Mouse (Mus musculus) cortical plate, adult 2 months (tissue): ENCODE results near the gene Slc6a9. TPM values are rescaled to one million over a fixed set of nuclear protein-coding genes. Genes with fewer than 3 reads are reported as not detected.
A peak's percentile ranks its signal among the peaks of the same experiment; 100 is the strongest.

Experiments used
- H3K27ac ChIP-seq: fragments of 200-500 bp; 2 replicates; pipeline ENCODE4 v1.5.1; 2012; ENCODE audit warnings: low read length, control low read depth, inconsistent platforms; ENCODE audit not compliant: insufficient read depth
- H3K4me1 ChIP-seq: fragments of 200-500 bp; 2 replicates; pipeline ENCODE4 v1.6.1; 2011; ENCODE audit warnings: low read length; ENCODE audit not compliant: control insufficient read depth, insufficient read depth
- H3K4me3 ChIP-seq: fragments of 200-500 bp; 2 replicates; pipeline ENCODE4 v1.5.1; 2011; ENCODE audit warnings: mild to moderate bottlenecking, low read length, control low read depth; ENCODE audit not compliant: insufficient read depth
- CTCF ChIP-seq: fragments of 200-500 bp; IDR thresholded peaks from 2 replicates; pipeline ENCODE4 v1.5.1; 2011; ENCODE audit warnings: mild to moderate bottlenecking, control low read depth, low read length; ENCODE audit not compliant: insufficient read depth; ENCODE audit errors: extremely low read depth
- POLR2A ChIP-seq: fragments of 200-500 bp; IDR thresholded peaks from 2 replicates; pipeline ENCODE4 v1.6.1; 2011; ENCODE audit warnings: mild to moderate bottlenecking, low read length, control low read depth; ENCODE audit not compliant: insufficient read depth; ENCODE audit errors: extremely low read depth
- polyA plus RNA-seq: library from polyadenylated mRNA; depleted of rRNA; stranded (reverse); fragments of >200 nt; gene quantifications from 2 replicates; pipeline ENCODE4 v1.2.3, GENCODE M21; 2012

Gene Slc6a9
- polyA plus RNA-seq, 1 experiment: 56.0 TPM

GRCm38 (mm10) chr4:117837271-117837670 lies 3.0 kb downstream of the Slc6a9 start:
- no peak overlapping the region for H3K27ac ChIP-seq
- no peaks in the 10 kb centered on the region for H3K4me1 ChIP-seq
- H3K4me3 ChIP-seq: no peak overlapping the region
- TF ChIP-seq POLR2A (no peak), CTCF (no peak)

- no peak for TF ChIP-seq POLR2A
- no peak for TF ChIP-seq CTCF
- Histone ChIP-seq H3K4me3 (no peak overlapping the region), H3K4me1 (no peaks in the 10 kb centered on the region), H3K27ac (no peak overlapping the region)
Measured at GRCm38 (mm10) chr4:117839366-117839765, 5.1 kb downstream of the Slc6a9 start.

- TF ChIP-seq CTCF (no peak), POLR2A (no peak)
- H3K27ac ChIP-seq: no peak overlapping the region
- H3K4me1 ChIP-seq: no peaks in the 10 kb centered on the region
- H3K4me3 ChIP-seq: no peak overlapping the region
Measured at GRCm38 (mm10) chr4:117840821-117841220, 6.5 kb downstream of the Slc6a9 start.

GRCm38 (mm10) chr4:117841566-117841965 lies 7.3 kb downstream of the Slc6a9 start:
- H3K4me3 ChIP-seq: no peak overlapping the region
- no peaks in the 10 kb centered on the region for H3K4me1 ChIP-seq
- H3K27ac ChIP-seq: no peak overlapping the region
- no peak for TF ChIP-seq CTCF
- no peak for TF ChIP-seq POLR2A

- Histone ChIP-seq H3K27ac (no peak overlapping the region), H3K4me3 (no peak overlapping the region), H3K4me1 (no peaks in the 10 kb centered on the region)
- TF ChIP-seq CTCF (no peak), POLR2A (no peak)
Measured at GRCm38 (mm10) chr4:117843101-117843500, 8.8 kb downstream of the Slc6a9 start.

- Histone ChIP-seq H3K27ac (no peak overlapping the region), H3K4me3 (no peak overlapping the region), H3K4me1 (no peaks in the 10 kb centered on the region)
- TF ChIP-seq POLR2A: no peak
- TF ChIP-seq CTCF: no peak
Measured at GRCm38 (mm10) chr4:117844467-117844866, 10.2 kb downstream of the Slc6a9 start.

- Histone ChIP-seq H3K27ac (no peak overlapping the region), H3K4me1 (no peaks in the 10 kb centered on the region)
- TF ChIP-seq POLR2A (no peak), CTCF (no peak)
Measured at GRCm38 (mm10) chr4:117845316-117845715, 11.0 kb downstream of the Slc6a9 start.

GRCm38 (mm10) chr4:117846261-117846660 lies 12.0 kb downstream of the Slc6a9 start:
- TF ChIP-seq CTCF: no peak
- no peak for TF ChIP-seq POLR2A
- Histone ChIP-seq H3K4me1 (no peaks in the 10 kb centered on the region), H3K27ac (no peak overlapping the region), H3K4me3 (no peak overlapping the region)

More at GRCm38 (mm10) chr4:117845316-117845715, 11.0 kb downstream of the Slc6a9 start:
- no peak overlapping the region for H3K4me3 ChIP-seq

GRCm38 (mm10) chr4:117847011-117847410 lies 12.7 kb downstream of the Slc6a9 start:
- Histone ChIP-seq H3K4me3 (no peak overlapping the region), H3K4me1 (no peaks in the 10 kb centered on the region), H3K27ac (no peak overlapping the region)
- no peak for TF ChIP-seq CTCF
- TF ChIP-seq POLR2A: no peak

GRCm38 (mm10) chr4:117849063-117849462 lies 14.8 kb downstream of the Slc6a9 start:
- peak overlapping the region; percentile 63; the same call in 1 of the 2 replicates for H3K27ac ChIP-seq
- no peaks in the 10 kb centered on the region for H3K4me1 ChIP-seq
- TF ChIP-seq CTCF: no peak
- H3K4me3 ChIP-seq: peak overlapping the region; percentile 17

GRCm38 (mm10) chr4:117849506-117849905 lies 15.2 kb downstream of the Slc6a9 start:
- Histone ChIP-seq H3K27ac (peak overlapping the region; percentile 65), H3K4me3 (peak overlapping the region; percentile 17; the same call in 1 of the 2 replicates), H3K4me1 (no peaks in the 10 kb centered on the region)
- TF ChIP-seq CTCF: no peak
- no peak for TF ChIP-seq POLR2A
